In the genomic region with DNA sequence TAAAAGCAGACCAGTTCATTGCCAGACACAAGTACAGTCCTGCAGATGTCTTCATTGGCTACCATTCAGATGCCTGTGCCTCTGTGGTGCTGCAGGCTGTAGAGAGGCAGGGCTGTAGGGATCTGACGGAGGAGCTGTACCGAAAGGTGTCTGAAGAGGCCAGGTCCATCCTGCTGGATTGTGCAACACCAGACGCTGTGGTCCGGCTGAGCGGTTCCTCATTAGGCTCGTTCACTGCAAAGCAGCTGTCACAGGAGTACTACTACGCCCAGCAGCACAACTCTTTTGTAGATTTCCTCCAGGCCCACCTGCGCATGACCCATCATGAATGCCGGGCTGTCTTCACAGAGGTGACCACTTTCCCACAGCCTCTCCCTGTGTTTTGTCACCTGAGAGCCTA, we compare ENCODE assay signal across 26 mouse cellular contexts.
"Had no signal": no experiment of that assay in that cellular context is flagged by ENCODE, and none has a peak within 500 bp of the region (broad histone marks: within the 10 kb centered on the region; RNA-seq: fewer than 3 reads in every experiment).

No protein-coding gene starts in this region.

- ATAC-seq: hindbrain, embryonic 16.5 days; inflammation-experienced regulatory T-cells, adult 6 months; intestine, embryonic 15.5 days; intestine, postnatal 0 days; liver, embryonic 12.5 days had no signal

- H3K4me1 ChIP-seq: heart, embryonic 10.5 days; heart, embryonic 12.5 days; hindbrain, embryonic 10.5 days; hindbrain, embryonic 12.5 days; intestine, embryonic 15.5 days; kidney, embryonic 15.5 days; liver, embryonic 12.5 days had no signal

- DNase-seq: gastrocnemius, postnatal 14 days; gastrocnemius, postnatal 36 days; heart, adult 18-20 months; heart, postnatal 10 days; heart, postnatal 4 days; kidney, adult 18-20 months; kidney, adult 9 months; kidney, postnatal 14 days; kidney, postnatal 36 days; layer of hippocampus, adult 9-11 months; layer of hippocampus, postnatal 36 days; liver had no signal

- H3K27ac ChIP-seq: heart, embryonic 10.5 days; hindbrain, embryonic 10.5 days; hindbrain, embryonic 12.5 days; hindbrain, embryonic 14.5 days; intestine, embryonic 15.5 days; kidney, embryonic 15.5 days; kidney, postnatal 0 days; limb, embryonic 10.5 days; limb, embryonic 12.5 days; liver, embryonic 12.5 days had no signal

- H3K36me3 ChIP-seq: hindbrain, embryonic 10.5 days; hindbrain, embryonic 12.5 days had no signal

- H3K9me3 ChIP-seq: heart, embryonic 10.5 days; heart, embryonic 12.5 days; hindbrain, embryonic 10.5 days; hindbrain, embryonic 12.5 days; intestine, embryonic 15.5 days; kidney, embryonic 15.5 days; limb, embryonic 10.5 days; limb, embryonic 12.5 days; liver, embryonic 12.5 days had no signal

- H3K27me3 ChIP-seq: heart, embryonic 12.5 days; hindbrain, embryonic 12.5 days; intestine, embryonic 15.5 days; kidney, embryonic 15.5 days; limb, embryonic 12.5 days; liver, embryonic 12.5 days had no signal

- H3K9ac ChIP-seq: heart, embryonic 12.5 days; hindbrain, embryonic 12.5 days; hindbrain, embryonic 14.5 days; intestine, embryonic 15.5 days; kidney, embryonic 15.5 days; limb, embryonic 12.5 days; liver, embryonic 12.5 days had no signal

- H3K4me3 ChIP-seq: heart, embryonic 10.5 days; heart, embryonic 12.5 days; hindbrain, embryonic 10.5 days; hindbrain, embryonic 12.5 days; intestine, embryonic 15.5 days; kidney, embryonic 15.5 days; limb, embryonic 10.5 days; limb, embryonic 12.5 days; liver, embryonic 12.5 days had no signal

- H3K4me2 ChIP-seq: heart, embryonic 12.5 days; hindbrain, embryonic 12.5 days; hindbrain, embryonic 14.5 days; intestine, embryonic 15.5 days; kidney, embryonic 15.5 days; limb, embryonic 12.5 days; liver, embryonic 12.5 days had no signal
